Mouse (Mus musculus) cortical plate, adult 2 months (tissue): ENCODE measurements around the gene Zc3h12d.

ENCODE experiments used
- CTCF ChIP-seq: fragments of 200-500 bp; IDR thresholded peaks from 2 replicates; pipeline ENCODE4 v1.5.1; 2011; ENCODE audit warnings: mild to moderate bottlenecking, control low read depth, low read length; ENCODE audit not compliant: insufficient read depth; ENCODE audit errors: extremely low read depth
- POLR2A ChIP-seq: fragments of 200-500 bp; IDR thresholded peaks from 2 replicates; pipeline ENCODE4 v1.6.1; 2011; ENCODE audit warnings: mild to moderate bottlenecking, low read length, control low read depth; ENCODE audit not compliant: insufficient read depth; ENCODE audit errors: extremely low read depth

- TF ChIP-seq POLR2A (no peak), CTCF (no peak)
Measured at GRCm38 (mm10) chr10:7845991-7846390, 13.7 kb downstream of the Zc3h12d start.
